Mouse (Mus musculus) mesoderm, embryonic 11.5 days (tissue): ENCODE measurements at regions not wholly inside any gene's neighbourhood (a gene's known extent, or its start where the extent isn't known, plus 50 kb on each side); places are given as distances from the start of the nearest gene placed in this dataset.
A peak's percentile ranks its signal among the peaks of the same experiment; 100 is the strongest.

Experiments used
- DNase-seq: peaks from one replicate; pipeline ENCODE4 v3.0.0-alpha.2; 2012; ENCODE audit warnings: low read depth, low spot score

DNA sequence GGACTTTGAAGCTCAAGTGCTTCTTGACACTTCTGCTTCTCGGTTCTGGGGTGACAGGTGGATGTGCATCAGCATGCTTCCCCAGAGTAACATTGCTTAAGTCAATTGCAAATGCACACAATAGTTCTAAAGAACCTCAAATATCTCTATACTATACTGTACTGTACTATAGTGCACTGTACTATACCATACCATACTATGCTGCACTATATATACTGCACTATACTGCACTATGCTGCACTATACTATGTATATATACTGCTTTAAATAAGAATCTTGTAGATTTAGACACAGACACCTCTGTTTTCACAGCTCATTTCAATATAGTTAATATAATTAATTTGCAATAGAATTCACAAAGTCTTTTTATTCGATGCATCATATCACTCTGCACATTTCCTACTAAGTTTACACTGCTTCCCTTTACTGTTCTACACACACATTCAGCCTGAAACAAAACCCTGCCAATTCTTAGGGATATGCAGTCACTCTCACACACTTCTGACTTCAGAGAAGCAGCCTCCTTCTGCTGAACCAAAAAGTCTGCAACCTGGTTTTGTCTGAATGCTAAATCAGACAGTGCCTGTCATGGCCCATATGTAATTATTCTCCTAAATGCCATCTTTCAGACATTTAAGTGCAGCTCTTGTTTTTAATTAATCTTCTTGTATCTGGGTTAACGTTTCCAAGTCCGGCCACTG lies 570.8 kb upstream of the Map3k7 start:
- DNase-seq: no peak

DNA sequence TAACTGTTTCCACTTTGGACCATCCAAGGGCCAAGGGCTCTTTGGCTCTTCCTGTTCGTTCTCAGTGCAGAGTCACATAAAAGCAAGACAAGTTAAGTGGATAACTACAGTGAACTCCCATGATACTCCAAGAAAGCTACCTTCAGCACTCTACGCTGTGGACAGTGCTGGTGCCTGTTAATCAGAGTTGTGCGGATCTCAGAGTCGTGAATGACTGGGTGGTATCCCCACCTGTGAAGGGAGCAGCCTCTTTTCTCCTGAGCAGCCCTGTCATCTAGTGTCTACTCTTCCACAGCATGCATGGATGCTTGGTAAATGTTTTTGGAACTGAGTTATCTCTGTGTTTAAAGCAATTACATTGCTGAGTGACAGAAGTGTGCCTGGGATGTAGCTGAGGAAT lies 568.4 kb upstream of the Map3k7 start:
- no peak for DNase-seq

DNA sequence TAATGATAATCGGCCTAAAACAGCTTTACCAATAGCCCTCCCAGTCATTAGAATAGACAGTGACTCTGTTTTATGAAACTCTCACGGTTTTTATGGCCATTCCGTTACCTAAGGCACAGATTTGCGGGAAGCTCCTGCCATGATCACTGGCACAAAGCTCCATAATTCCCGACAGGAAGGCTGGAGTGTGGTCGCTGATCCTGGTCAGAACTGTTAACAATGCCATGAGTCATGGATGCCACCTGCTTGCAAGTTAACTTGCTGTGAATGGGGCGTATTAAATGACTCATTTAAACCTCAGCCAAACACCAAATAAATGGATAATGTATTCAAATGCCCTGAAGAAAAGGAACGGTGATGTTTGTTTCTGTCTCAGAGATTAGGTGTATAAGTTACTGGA lies 559.9 kb upstream of the Map3k7 start:
- no peak for DNase-seq

DNA sequence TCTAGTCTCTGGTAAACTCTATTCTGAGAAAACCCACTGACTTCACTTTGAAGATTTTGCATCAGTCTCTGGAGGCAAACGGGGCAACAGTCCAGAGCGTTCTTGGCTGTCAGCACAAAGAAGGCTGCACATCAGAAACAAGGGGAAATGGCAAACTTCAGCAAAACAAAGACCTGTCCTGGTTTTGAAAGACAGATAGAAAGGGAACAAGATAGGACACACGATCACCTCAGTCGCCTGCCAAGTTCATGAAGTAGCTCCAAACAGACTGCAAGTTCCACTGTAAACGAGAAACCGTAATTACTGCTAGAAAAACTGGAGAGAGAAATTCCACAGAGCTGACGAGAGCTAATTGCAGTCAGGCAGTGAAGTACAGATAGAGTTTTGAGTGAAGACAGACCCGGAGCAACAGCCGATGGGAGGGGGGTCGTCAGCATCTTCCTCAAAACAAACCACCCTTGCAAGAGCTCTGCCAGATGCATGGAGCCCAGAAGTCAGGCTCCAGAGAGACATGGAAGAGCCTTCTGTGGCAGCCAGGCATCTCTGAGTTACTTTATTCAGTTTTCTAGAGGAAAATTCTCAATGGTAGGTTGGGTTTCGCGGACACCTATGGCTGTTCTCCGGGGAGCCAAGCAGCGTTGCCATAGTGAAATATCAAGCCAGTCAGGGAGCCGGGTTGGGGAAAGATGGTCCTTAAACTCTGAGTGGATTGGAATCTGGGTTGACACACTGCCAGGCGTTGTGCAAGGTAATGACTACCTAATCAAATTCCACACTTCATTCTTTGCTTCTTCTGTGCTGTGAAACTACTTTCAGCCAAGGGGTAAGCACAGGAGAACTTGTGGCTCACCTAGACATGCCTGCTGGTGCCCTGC lies 558.8 kb upstream of the Map3k7 start:
- no peak for DNase-seq

DNA sequence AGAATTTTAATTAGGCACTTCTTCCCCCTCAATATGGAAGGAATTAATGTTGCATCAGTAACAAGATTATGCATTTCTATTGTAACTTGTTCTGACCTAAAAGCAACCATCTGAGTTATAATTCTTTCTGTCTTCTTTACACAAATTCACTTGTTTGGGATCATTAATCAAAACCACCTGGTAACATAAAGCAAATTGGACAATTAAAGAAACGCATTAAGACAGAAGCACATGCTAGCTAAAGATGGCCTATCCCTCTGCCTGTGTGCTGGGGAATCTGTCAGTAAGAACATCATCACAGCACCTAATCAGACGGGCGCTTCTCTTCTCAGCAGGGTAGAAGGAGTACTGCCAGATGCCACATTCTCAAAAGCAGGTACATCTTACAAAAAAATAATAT lies 553.7 kb upstream of the Map3k7 start:
- DNase-seq: no peak

DNA sequence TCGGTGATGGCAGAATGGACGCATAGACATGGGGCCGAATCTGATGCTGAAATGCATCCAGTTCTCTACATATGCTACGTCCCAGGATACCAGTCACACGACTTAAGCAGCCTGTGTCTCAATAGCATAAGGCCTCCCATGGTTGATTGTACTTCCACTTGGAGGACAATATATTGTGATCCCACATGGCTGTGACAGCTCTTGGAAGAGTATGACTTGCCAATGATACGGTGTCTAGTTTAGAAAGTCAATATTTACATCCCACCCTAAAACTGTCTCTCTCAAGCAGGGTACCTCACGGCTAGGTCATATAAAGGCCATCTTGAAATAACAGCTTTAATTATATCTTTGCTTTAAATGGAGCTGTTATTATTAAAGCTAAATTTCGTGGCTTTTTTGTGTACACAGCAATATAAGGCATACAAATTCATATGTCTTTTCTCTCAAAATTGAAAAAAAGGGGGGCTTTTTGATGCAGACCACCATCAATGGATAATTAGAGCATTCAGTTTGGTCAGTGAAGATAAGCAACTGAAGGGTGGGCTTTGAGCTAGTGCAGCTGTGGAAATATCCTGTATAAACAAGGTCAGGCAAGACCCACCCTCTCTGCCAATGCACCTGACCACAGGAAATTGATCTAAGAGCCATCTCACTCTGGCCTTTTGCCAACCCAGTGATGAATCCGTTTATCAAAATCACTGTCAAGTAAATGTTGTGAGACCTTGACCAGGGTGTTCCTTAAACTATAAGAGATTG lies 551.9 kb upstream of the Map3k7 start:
- DNase-seq: no peak

DNA sequence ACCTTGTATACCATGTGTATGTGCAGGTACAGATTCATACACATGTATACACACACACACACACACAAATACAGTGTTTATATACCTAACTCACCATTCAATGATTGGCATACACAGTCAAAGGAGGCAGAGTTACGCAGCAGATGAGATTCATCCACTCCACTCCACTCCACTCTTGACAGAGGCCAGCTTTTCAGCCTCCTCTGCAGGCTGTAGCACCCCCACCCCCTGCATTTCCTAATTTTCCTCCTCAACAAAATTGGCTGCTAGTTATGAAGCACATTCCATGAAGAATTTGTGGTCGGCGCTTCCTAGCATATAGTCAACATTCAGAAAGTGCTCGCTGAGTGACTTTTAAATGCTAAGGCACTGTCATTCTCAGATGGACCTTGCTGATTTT lies 546.7 kb upstream of the Map3k7 start:
- no peak for DNase-seq

DNA sequence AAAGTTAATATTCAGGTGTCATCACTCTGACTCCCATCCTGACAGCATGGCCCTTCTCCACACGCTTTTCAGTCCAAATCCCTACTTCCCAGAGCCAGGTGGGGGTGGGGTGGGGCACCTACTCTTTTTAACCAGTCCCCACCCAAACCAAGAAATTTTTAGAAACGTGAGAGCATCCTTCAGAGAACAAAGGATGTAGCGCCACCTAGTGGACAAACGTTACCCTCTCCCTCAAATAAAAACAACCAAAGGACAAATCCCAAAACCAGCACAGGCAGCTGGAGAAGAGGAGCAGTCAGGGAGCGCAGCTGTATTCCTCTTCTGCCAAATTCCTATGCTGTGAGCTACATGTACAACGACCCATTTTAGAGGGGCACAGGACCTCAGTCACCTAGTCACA lies 544.7 kb upstream of the Map3k7 start:
- peak; percentile 85 for DNase-seq

DNA sequence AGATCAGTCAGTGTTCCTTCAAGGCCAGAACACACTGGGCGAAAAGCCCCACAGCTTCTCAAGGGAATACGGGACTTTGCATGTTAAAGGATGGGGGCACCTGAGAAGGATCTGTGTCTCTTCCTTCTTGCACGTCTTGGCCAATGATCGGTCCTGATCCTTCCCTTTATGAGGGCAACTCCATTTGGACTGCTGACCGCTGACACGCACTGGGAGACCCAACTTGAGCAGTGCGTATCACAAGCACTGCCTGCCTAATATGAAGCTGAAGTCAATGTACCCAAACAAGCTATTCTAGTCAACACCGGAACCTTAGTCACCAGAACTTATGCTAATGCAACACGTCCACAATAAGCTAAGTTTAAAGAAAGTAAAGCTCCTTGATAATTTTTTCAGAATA lies 543.7 kb upstream of the Map3k7 start:
- DNase-seq: no peak

DNA sequence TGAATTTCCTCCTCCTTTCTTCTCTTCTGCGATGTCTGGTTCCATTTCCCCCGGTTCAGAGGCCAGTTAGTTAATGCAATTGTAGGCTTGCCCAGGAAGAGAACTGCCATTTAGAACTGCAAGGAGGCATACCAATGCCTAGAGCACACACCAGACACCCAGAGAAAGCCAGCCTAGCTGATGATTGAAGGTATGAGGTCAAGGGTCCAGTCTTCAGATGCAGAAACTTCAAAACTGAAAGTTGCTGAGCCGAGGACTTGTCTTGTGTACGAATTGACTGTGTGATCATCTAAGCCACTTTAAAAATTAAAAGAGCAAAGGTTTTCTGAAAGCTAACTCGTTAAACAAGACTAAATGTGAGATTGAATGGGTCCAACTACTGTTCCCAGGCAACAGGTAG lies 542.5 kb upstream of the Map3k7 start:
- DNase-seq: no peak

DNA sequence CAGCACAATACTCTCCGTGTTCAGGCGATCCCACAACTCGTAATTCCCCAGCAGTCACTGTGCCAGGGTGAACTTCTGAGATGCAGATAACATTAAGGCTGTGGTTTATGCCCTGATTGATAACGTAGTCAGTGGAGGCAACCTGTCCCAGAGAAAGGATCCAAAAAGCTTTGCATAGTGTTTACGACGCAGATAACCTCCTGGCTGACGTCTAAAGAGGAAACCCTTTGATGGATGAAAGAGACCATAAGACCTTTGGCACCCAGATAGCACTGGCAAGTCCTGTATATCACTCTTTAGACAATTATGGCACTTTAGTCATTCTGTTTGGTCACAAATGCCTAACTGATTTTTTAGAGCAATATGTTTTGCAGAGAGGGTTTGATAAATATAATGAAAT lies 538.8 kb upstream of the Map3k7 start:
- DNase-seq: peak; percentile 25

DNA sequence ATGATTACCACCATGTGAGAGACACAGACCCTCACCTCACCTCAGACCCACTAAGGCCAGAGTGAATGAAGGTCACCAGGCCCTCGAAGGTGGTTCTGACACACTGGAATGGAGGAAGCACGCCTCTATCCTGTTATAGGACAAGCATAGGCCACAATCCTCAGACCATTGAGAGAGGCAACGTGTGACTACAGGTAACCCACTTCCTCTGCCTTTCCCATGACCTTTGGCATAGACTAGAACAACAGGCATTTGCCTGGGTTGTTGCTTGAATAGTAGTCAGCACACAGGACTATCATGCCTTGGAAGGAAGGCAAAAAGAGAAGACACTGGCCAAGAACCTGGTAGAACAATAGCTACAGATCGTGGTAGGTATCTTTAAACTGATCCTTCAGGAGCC lies 538.2 kb upstream of the Map3k7 start:
- DNase-seq: no peak

DNA sequence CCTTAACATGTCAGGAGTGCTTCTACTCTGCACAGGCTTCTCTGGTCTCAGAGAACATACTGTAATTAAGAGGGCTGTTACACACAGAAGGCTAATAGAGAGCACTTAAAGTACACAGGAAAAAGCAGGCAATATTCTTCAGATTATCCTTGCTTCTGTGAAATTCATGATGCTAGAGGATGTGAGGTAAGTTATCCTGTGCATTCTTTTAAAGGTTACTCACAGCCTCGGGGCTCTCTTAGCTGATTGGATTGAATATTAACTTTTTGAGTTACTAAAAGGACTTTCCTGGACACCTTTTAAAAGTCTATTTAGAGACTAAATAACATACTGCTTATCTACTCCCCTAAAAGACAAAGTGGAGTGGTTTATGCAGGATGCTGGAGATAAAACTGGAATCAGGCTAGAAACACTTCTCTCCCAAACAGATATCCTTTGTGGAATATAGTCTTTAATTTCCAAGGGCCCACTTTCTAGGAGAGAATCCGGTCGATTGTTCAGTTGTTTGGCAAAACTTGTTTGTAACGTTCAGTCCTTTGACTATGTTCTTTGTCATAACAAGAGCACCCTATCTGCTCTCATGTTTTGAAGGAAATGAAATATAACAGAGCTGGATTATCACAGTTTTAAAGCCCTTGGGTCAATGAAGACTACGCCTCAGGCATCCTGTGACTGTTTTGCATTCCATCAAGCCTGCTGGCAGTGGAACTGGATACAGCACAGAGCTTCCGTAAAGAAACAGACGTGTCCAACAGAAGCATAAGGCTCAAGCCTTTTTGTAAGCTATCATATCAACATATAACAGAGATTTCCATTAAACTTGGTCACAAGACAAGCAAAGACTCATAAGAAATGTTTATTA lies 537.5 kb upstream of the Map3k7 start:
- no peak for DNase-seq

DNA sequence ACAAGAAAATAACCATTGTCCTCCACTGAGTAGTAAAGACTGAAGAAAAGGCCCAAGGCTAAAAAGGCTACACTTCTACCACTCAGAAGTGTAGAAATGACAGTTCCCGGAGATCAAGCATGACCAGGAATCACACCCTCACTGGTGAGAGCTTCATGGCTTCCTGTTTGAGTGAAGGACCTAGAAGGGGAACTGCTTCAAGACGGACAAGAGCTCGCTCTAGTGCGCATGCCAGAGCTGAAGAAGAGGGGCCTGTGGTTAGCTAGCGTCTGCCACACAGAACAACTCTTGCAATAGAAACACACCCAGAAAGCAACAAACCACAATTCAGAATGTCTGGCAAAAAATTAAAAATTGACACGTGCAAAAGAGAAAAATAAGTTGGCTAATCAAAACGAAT lies 530.0 kb upstream of the Map3k7 start:
- DNase-seq: no peak

DNA sequence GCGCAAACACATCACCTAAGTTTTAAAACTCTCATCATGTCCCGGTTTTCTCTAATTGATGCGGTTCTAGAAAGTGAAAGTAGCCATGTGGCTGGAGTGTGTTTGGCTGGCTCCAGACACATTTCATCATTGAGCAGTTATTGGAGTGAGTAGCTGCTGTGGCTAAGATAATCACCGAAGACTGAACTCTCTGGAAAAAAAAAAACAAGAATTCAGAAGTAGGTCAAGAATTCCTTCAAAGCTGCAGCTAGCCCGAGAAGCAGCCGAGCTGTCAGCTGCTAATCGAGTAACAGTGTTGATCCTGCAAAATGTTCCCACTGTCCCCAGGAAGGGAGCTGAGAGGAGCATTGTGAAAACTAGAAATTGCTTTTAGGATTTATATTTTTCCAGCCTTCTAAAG lies 509.0 kb upstream of the Map3k7 start:
- DNase-seq: no peak

DNA sequence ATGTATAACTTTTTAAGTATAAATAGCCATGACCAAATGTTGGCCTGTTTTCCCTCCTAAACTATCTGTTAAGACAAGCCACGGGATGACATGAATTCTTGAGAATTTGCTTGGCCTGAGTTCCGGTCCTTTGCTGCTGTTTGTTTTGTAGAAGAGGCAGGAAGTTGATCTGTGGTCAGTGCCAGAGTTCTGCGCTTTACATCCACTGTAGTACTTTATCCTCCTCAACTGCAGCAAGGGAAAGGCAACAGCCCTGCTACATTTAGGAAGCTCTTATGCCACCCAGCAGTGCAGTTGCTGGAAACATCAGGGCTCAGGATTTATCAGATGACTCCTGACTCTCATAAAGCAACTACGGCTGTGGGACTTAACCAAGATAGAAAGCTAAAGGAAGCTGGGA lies 508.4 kb upstream of the Map3k7 start:
- DNase-seq: no peak

DNA sequence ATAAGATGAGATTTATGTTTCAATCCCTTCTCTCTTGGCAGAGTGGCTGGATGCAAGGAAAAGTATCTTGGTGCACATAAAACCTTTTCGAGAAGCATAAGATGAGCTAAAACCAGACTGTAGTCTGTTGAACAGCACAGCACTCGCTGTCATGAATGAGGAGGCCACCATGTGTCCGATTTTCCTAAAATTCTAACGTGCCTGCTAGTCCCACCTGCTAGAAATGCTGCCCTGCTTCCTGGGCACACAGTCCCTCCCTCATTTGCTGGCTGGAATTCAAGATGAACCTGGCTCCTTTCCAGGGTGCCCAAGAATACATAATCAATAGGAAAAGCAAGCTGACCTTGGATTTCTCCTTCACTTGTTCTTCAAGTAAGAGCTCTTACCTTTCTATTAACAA lies 501.4 kb upstream of the Map3k7 start:
- DNase-seq: no peak

DNA sequence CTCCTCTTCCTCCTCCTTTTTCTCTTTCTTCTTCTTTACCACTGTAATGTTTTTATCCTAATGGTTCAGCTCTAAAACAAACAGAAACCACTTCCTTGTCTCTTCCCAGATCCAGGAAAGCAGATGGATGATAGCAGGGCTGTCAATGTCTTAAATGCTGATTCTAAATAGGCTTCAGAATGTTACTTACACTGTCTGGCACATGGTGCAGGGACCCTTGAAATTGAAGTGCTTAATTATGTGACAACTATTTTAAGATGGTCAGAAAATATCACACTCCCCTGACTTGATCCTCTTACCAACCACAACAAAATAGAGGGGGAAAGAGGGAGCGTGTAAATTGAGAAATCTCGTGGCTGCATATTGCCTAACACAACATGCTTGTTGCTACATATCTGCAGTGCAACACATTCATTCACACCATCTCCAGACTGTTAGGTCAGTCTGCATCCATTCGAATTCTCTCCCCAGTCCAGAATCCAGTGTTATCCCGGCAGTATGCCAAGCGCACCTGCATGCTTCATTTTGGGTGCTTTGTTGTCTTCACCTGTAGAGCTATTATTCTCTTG lies 500.7 kb upstream of the Map3k7 start:
- DNase-seq: no peak

DNA sequence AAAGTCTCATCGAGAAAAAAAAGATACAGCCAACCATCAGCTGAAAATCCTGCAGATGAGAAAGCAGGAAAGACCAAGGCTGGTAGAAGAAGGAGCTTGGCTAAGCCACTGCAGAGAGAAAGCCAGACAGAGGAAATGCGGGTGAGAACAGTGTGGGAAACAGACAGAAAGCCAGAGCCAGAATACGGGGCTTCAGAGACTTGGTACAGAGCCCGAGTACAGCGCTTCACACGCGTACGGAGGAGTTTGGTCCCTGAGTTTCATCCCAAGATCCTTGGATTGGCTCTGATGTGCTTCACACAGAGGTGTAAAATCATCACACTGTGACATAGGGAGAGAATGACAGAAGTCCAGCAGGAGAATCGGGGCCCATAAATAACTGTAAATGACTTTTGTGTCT lies 495.6 kb upstream of the Map3k7 start:
- peak; percentile 18 for DNase-seq

DNA sequence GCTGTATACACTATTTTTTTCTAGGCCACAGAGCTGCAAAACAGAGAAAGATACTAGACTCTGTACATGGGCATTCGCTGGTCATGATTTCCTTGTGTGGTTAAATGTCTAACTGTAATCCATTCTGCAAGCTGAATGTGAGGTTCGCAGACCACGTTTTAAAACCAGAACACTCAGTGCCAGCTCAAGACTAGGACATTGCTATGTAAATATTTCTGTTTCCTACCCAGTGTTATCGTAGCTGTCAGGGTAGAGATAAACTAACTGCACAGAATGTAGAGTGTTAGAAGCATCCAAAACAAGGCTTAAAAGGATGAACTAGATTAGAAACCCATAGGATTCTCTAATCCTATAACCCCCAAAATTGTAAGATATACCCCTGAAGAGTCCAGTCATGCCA lies 494.1 kb upstream of the Map3k7 start:
- no peak for DNase-seq

DNA sequence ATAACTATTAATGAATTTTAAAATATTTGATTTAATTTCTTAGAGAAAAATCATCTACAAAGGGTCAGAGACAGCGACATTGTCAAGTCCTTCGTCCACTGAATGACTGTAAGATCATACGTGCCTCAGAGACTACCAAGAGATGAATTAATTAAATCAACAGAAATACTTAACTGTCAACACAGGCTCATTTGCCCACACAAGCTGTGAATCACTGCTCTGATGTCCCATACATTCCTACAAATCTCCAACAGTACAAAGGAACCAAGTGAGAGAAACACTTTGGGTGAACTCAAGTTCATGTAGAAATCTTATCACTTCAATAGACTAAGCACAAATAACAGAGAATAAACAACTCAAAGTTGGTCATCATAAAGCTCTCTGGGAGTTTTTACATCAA lies 471.4 kb upstream of the Map3k7 start:
- no peak for DNase-seq
